Mouse (Mus musculus) left cerebral cortex, adult 18-20 months (tissue): ENCODE measurements at regions not wholly inside any gene's neighbourhood (a gene's known extent, or its start where the extent isn't known, plus 50 kb on each side); places are given as distances from the start of the nearest gene placed in this dataset.

ENCODE experiments used
- DNase-seq, 2 experiments: peaks; one replicate each; pipeline ENCODE4 v3.0.0; 2021 to 2022; ENCODE audit warnings: low spot score in 2 of 2, mixed read lengths in 1 of 2

GRCm38 (mm10) chr1:34642304-34642893, 62.9 kb downstream of the Amer3 start:
- DNase-seq = peak; percentile 66 to 79

- peak; percentile 70 to 76 for DNase-seq
Measured at GRCm38 (mm10) chr1:34653963-34654644, 74.6 kb downstream of the Amer3 start.

- no peak for DNase-seq
Measured at GRCm38 (mm10) chr1:34657481-34657880, 78.0 kb downstream of the Amer3 start.

- peak in 1 of 2 experiments; percentile 16 for DNase-seq
Measured at GRCm38 (mm10) chr1:34663875-34664547, 84.6 kb downstream of the Amer3 start.

- peak; percentile 8 to 35 for DNase-seq
Measured at GRCm38 (mm10) chr1:34664816-34665511, 85.5 kb downstream of the Amer3 start.

- no peak for DNase-seq
Measured at GRCm38 (mm10) chr1:34665512-34665854, 86.0 kb downstream of the Amer3 start.

- DNase-seq = no peak
Measured at GRCm38 (mm10) chr1:34666226-34666662, 86.8 kb downstream of the Amer3 start.

- DNase-seq = no peak
Measured at GRCm38 (mm10) chr1:34677105-34677741, 97.8 kb downstream of the Amer3 start.

- DNase-seq = peak; percentile 27 to 34
Measured at GRCm38 (mm10) chr1:34677832-34678733, 98.6 kb downstream of the Amer3 start.

- no peak for DNase-seq
Measured at GRCm38 (mm10) chr1:34678734-34679068, 99.2 kb downstream of the Amer3 start.

GRCm38 (mm10) chr1:34686539-34686938, 107.1 kb downstream of the Amer3 start:
- DNase-seq = no peak

GRCm38 (mm10) chr1:34696533-34696932, 117.1 kb downstream of the Amer3 start:
- peak in 1 of 2 experiments; percentile 13 for DNase-seq

GRCm38 (mm10) chr1:34700237-34701030, 121.0 kb downstream of the Amer3 start:
- peak; percentile 36 to 54 for DNase-seq

- no peak for DNase-seq
Measured at GRCm38 (mm10) chr1:34701436-34701835, 122.0 kb downstream of the Amer3 start.

- DNase-seq = no peak
Measured at GRCm38 (mm10) chr1:34709089-34709488, 129.6 kb downstream of the Amer3 start.

GRCm38 (mm10) chr1:34722674-34723073, 120.2 kb downstream of the Fam168b start:
- DNase-seq = no peak

- DNase-seq = no peak
Measured at GRCm38 (mm10) chr1:34732156-34732555, 110.7 kb downstream of the Fam168b start.

- DNase-seq = no peak
Measured at GRCm38 (mm10) chr1:34733026-34733913, 109.6 kb downstream of the Fam168b start.
